Mouse (Mus musculus): Measurements from ENCODE around the gene Cpsf4.
"Not testable (repeated sequence)": the region's sequence is repeated elsewhere in the genome, so short reads cannot be mapped to it uniquely, and the experiment has no call there.

The Cpsf4 gene

GRCm38 (mm10) chr5:145219981-145220380 lies 53.0 kb downstream of the Cpsf4 start:
- DNase-seq (ENCODE audit: low read depth in 1 of 2, low spot score in 2 of 2) = no peak

GRCm38 (mm10) chr5:145222840-145223239 lies 55.8 kb downstream of the Cpsf4 start:
- DNase-seq (ENCODE audit: low read depth in 1 of 2, low spot score in 2 of 2) = no peak

- DNase-seq (ENCODE audit: low read depth in 1 of 2, low spot score in 2 of 2) = no peak
These were observed 56.4 kb downstream of the Cpsf4 start for GRCm38 (mm10) chr5:145223395-145223794.

- DNase-seq (ENCODE audit: low read depth in 1 of 2, low spot score in 2 of 2) = no peak
These were observed 59.4 kb downstream of the Cpsf4 start for GRCm38 (mm10) chr5:145226453-145226852.

- not testable (repeated sequence) for DNase-seq (ENCODE audit: low read depth in 1 of 2, low spot score in 2 of 2)
These were observed 62.3 kb downstream of the Cpsf4 start for GRCm38 (mm10) chr5:145229283-145229682.

GRCm38 (mm10) chr5:145230641-145231040 lies 63.6 kb downstream of the Cpsf4 start:
- DNase-seq (ENCODE audit: low read depth in 1 of 2, low spot score in 2 of 2) = no peak

- peak; percentile 94 to 98 for DNase-seq (ENCODE audit: low read depth in 1 of 2, low spot score in 2 of 2)
These were observed 64.4 kb downstream of the Cpsf4 start, which contains the start of gene Zfp655 for GRCm38 (mm10) chr5:145231367-145231871. Gene Zfp655, plus strand, starts transcription at chr5:145231715.

Measured in monocyte, adult 2 months (primary cell).